Mouse (Mus musculus): ENCODE data around the gene Ttc16.

Gene Ttc16

DNA sequence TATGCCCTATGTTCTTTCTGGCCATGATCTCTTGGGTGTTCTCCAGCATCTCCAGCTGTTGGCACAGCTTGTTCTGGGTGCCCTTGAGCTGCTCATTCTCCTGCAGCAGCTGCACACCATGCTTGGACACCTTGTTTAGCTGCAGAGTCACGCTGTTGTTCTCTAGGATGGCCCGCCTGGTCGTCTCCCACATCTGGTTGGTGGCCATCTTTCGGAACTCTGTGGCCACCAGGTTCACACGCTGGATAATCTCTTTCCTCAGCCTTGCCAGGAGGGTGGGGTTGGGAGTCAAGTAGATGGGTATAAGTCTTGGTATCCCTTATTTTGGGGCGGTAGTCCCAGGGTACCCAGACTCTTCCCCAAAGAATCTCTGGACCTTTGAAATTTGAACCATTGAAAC, 4.3 kb upstream of the Ttc16 start:
- no peak for DNase-seq (ENCODE audit: low spot score in 2 of 2)

GRCm38 (mm10) chr2:32779131-32779530, 3.7 kb upstream of the Ttc16 start:
- DNase-seq (ENCODE audit: low spot score in 2 of 2), result peak; percentile 31 to 62

GRCm38 (mm10) chr2:32778081-32778480, 2.6 kb upstream of the Ttc16 start:
- DNase-seq (ENCODE audit: low spot score in 2 of 2), result no peak

DNA sequence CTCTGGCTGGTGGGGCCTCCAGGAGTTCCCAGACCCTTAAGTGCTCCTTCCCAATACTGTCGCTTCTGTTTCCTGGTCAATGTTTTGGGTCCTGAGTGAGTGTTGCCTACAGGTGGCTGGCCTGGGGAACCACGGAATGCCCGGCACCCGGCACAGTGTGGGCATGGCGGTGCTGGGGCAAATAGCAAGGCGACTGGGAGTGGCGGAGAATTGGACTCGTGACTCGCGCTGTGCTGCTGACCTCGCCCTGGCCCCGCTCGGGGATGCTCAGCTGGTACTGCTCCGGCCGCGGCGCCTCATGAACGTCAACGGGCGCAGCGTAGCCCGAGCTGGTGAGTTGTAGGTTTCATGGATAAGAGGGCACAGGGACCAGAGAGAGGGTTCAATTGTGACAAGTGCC, 759 bp upstream of the Ttc16 start:
- DNase-seq (ENCODE audit: low spot score in 2 of 2), result no peak

DNA sequence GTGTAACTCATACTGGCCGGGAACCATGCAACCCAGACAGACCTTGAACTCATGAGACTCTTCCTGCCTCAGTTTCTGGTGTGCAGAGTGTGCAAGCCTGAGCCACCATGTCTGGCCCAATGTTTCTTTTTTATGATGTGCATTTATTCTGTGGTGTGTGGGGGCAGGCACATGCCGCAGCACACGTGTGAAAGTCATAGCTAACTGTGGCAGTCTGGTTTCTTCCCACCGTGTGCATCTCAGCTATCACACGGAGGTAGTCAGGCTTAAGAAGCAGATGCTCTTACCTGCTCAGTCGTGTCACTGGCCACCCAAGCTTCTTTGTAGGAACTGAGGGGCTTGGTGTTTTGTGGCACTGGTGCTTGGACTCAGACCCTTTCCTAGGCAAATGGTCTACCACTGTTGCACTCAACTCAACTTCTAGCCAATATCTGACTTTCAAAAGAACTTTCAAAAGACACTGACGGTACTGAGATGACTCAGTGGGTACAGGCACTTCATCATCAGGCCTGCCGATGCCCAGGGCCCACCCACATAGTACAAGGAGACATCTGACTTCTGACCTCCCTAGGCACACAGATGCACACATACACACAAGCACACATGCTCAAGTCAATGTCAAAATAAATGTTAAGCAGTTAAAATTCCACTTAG, 2.7 kb downstream of the Ttc16 start:
- DNase-seq (ENCODE audit: low spot score in 2 of 2), result no peak

GRCm38 (mm10) chr2:32771886-32772285, 3.5 kb downstream of the Ttc16 start:
- no peak for DNase-seq (ENCODE audit: low spot score in 2 of 2)

- DNase-seq (ENCODE audit: low spot score in 2 of 2), result no peak
Measured at GRCm38 (mm10) chr2:32769327-32770085, 5.9 kb downstream of the Ttc16 start.

GRCm38 (mm10) chr2:32768661-32769285, 6.7 kb downstream of the Ttc16 start:
- no peak for DNase-seq (ENCODE audit: low spot score in 2 of 2)

DNA sequence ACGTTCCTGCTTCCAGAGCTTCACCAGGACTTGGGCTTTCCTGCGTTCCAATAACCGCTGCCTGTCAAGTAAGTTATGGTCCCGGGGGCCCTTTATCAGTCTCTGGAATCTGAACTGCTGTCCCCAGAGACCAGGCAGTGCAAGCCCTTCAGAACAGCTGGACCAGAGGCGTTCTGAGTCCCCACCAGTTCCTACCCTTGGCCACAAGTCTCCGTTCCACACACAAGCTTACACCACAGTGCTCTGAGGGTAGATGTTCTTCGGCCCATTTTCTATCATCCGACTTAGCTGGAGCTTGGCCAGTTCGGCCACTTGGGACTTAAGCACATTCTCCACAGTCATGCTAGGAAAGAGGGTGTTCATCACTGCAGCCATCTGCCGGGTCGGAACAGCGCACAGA, 8.2 kb downstream of the Ttc16 start:
- DNase-seq (ENCODE audit: low spot score in 2 of 2), result no peak

DNA sequence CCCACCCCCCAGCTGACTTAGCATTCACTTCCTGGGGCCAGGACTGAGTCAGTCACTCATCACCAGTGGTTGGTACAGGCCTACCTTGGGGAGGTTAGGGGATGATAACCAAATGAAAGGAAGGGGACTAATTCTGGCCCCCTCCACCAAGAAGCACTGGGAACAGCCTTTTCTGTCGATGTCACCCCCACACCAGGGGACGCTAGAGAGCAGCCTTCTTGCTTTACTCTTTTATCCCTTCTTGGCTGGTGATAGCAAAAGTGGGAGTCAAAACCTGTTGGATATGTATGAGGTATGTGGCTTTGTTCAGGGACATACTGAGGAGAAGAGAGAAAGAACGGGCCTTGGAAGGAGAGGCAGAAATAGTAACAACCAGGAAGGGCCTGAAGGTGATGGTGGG, 12.1 kb downstream of the Ttc16 start:
- DNase-seq (ENCODE audit: low spot score in 2 of 2), result no peak

DNA sequence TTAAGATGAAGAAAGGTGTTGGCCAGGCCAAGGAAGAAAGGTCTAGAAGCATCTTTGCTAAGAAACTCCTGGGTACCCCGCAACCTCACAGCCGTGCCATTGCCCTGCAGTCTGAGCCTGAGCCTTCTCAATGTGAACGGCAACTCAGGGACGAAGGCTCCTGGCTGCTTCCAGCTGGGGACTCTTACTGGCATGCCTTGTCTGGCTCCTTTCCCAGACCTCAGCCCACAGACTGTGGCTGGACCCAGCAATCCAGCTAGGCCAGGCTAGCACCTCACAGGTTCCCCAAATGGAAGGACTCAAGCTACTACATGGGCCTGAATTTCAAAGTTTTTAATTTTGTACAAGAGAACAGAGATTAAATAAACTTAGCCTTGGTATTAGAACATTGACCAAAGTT, 13.6 kb downstream of the Ttc16 start:
- DNase-seq (ENCODE audit: low spot score in 2 of 2), result no peak

GRCm38 (mm10) chr2:32761361-32761760, 14.1 kb downstream of the Ttc16 start:
- no peak for DNase-seq (ENCODE audit: low spot score in 2 of 2)

- no peak for DNase-seq (ENCODE audit: low spot score in 2 of 2)
Measured at GRCm38 (mm10) chr2:32759001-32759400, 16.4 kb downstream of the Ttc16 start.

GRCm38 (mm10) chr2:32758503-32758902, 16.9 kb downstream of the Ttc16 start:
- DNase-seq (ENCODE audit: low spot score in 2 of 2), result no peak

DNA sequence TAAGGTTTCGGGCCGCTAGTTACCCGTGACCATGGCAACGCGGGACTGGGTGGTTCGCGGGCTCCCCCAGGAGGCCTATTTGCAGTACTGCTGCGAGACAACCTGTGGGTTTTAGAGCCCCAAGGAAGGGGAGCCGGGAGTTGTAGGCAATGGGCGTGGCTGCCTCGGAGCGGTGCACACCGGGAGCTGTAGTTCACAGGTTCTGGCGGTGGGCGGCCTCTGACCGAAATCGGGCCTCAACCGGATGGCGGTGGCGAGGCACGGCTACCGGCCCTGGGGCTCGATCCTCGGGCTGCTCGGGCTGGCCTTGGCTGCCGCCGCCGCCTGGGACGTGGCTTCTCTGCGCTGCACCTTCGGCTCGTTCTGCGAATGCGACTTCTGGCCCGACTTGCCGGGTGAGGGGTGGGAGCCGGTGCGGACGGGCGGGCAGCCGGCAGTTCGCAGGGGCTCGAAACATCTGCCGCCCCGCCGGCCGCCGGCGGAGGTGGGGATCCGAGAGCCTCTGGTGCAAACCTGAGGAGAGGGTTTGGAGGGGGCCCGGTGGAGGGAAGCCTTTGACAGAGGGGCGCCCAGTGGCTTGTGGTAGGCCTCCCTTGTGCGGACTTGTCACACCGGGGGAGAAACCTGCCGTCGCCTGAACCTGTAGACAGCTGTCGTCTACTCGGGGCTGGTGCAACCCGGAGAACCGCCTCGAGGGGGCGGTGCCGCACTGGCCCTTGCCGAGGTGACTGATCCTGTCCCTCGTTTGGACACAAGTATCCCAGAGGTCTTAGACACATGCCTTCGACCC, 18.2 kb downstream of the Ttc16 start, which contains the start of gene Tor2a:
Gene Tor2a (plus strand): TSS at position 179 of the 790 bp plus-strand sequence.
- DNase-seq (ENCODE audit: low spot score in 2 of 2), result peak; percentile 98

DNA sequence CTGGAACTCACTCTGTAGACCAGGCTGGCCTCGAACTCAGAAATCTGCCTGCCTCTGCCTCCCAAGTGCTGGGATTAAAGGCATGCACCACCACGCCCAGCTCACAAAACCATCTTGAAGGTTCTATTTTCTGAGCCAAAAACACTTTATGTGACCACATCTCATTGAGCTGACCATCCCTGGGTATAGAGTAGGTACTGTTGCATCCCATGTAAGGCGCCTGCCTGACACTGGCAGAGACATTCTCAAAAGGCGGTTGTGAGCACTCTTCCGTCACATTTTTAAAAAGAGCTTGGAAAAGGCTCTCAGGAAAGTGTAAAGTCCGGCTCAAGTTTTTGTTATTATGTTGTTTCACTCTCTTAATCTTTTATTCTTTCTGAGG, 18.8 kb downstream of the Ttc16 start:
- DNase-seq (ENCODE audit: low spot score in 2 of 2), result no peak

DNA sequence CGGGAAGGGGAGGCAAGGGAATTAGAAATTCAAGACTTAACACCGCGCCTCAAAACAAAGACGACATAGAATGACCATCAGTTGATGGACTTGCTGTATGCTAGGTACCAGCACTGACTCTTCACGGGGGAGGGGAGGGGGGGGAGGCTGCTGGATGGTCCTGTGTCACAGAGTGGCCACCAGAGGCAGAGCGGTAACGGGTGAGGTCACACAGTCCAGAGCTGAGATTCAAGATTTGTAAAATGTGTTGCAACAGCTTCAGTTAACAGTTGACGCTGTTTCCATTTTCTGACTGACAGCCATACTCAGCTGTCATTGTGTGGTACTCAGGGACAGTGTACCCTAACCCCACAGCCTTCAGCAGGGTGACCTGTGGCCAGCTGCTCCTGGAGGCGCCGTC, 23.3 kb downstream of the Ttc16 start:
- DNase-seq (ENCODE audit: low spot score in 2 of 2), result no peak

- no peak for DNase-seq (ENCODE audit: low spot score in 2 of 2)
Measured at GRCm38 (mm10) chr2:32751665-32752033, 23.8 kb downstream of the Ttc16 start.

DNA sequence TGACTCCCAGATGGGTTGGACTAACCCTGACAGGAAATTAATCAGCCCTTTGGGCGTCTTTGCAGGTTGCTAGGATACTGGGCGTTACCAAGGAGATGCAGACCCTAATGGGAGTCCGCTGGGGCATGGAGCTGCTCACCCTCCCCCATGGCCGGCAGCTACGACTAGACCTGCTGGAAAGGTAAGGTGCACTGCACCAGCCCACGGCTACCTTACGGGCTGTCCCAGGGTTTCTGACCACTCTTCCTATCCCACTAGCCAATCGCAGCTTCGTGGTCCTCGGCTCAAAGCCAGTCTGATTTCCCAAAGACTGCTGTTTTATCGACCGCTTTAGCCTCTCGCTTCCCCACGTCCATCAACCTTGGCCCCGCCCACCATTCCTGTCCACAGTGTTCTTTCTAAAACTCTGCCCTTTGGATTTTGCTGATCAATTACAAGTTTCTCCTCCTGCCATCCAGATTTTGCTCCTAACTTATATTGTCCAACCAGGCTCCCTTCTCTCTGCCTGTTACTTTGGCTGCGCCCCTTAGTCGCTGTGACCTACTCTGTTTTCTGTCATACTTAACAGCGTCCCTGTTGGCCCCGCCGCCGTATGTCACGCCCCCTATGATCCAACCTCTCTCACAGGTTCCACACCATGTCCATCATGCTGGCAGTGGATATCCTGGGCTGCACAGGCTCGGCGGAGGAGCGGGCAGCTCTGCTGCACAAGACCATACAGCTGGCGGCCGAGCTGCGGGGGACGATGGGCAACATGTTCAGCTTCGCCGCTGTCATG, 24.4 kb downstream of the Ttc16 start:
- peak in 1 of 2 experiments; percentile 47 for DNase-seq (ENCODE audit: low spot score in 2 of 2)

- no peak for DNase-seq (ENCODE audit: low spot score in 2 of 2)
Measured at GRCm38 (mm10) chr2:32750199-32750598, 25.2 kb downstream of the Ttc16 start.

GRCm38 (mm10) chr2:32749082-32749481, 26.4 kb downstream of the Ttc16 start:
- DNase-seq (ENCODE audit: low spot score in 2 of 2), result no peak

All from heart, adult 9 months (tissue).